Mouse (Mus musculus): Measurements from ENCODE around the gene Rab11fip5.

The Rab11fip5 gene

GRCm38 (mm10) chr6:85314064-85314798, 60.2 kb downstream of the Rab11fip5 start:
- DNase-seq (ENCODE audit: low spot score in 2 of 2) = no peak

GRCm38 (mm10) chr6:85307894-85308293, 66.5 kb downstream of the Rab11fip5 start:
- no peak for DNase-seq (ENCODE audit: low spot score in 2 of 2)

DNA sequence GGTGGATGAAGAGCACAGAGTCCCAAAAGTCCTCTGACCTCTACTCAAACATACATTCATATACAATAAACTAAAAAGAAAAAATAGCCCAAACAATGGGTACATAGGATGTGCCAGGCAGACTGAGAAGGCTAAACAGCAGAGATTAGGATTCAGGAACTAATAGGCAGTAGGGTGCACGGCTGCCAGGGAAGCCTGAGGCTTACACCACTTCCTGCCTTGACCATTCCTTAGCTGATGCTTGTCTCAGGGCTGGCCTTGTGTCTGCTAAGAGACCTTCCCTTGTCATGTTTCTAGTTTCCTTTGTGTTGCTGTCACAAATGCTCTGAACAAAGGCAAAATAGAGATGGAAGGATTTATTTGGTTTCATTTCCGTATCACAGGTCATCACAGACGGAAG, 68.1 kb downstream of the Rab11fip5 start:
- no peak for DNase-seq (ENCODE audit: low spot score in 2 of 2)

GRCm38 (mm10) chr6:85305826-85306225, 68.6 kb downstream of the Rab11fip5 start:
- DNase-seq (ENCODE audit: low spot score in 2 of 2) = no peak

DNA sequence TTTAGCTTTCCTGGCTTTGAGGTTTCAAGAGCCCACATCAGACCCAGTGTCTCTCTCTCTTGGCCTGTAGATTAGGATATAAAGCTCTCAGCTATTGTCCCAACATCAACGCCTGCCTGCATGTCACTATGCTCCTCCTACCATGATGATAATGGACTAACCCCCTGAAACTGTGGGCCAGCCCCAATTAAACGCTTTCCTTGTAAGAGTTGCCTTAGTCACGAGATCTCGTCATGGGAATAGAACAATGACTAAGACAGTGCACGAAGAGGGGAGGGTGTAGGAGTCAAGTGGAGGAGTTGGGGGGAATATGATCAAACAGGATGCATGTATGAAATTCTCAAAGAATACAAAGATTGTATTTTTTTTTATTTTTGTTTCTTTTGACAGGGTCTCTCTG, 69.5 kb downstream of the Rab11fip5 start:
- DNase-seq (ENCODE audit: low spot score in 2 of 2) = no peak

DNA sequence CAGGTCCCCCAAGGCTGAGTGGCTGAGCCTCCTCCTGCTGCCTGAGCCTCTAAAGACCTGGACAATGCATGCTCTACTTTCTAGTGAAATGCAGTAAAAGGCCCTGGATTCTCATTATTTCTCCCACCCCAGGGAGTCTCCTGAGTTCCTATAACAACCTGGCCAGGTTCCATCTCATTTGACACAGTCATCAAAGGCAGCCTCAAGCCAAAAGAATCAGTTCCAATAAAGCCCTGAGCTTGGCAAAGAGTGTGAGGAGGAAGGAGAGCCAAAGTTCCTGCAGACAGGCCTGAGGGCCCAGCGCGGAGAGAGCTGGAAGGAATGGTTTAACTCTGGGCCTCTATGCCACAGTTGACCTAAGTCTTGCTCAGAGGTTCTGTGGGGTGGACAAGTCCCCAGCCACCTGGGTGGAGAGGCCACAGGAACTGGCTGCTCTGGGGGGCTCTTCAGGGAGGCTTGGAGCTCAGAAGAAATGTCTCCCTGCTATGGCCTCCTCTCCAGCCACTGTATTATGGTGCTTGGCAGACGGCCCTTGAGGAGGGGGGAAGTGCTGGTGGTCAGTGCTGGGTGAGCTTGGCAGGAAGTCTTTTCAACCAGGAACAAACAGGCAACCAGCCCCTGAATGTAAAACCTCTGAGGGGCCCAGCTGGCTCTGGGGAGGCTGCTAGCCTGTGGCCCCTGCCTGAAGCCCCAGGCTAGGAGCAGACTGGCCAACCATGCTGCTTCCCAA, 71.9 kb downstream of the Rab11fip5 start:
- no peak for DNase-seq (ENCODE audit: low spot score in 2 of 2)

DNA sequence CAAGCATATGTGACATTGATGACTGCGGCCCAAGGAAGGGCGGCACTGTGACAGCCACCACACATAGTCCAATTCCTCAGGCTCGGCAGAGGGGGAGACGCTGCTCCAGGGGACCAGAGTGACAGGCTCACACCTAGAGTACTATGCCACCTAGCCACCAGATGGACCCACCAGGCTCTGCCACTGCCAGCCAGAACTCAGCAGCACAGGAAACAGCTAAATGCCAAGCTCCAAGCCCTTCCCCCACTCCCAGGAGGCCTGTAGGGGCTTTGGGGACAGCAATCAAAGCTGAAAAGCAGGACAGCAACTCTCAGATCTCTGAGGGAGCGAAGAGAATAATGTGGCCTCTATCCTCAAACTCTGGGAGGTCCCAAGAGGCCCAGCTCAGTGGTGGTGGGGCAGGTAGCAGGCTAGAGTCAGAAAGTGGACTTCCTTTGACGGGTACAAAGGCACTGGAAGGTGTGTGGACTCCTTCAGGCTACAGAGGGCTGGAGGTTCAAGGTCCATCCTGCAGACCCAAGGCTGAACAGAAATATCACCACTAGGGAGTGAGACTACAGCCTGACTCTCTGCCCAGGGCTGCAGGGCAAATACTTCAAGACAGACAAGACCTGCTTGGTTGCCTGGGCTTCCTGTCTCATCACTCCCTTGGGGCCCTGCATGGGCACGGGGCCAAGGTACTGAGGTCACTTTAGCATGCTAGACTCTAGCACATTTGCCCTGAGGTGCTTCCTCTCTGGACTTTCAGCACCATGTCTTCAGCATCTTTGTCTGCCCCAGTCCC, 78.9 kb downstream of the Rab11fip5 start:
- peak; percentile 83 to 89 for DNase-seq (ENCODE audit: low spot score in 2 of 2)

GRCm38 (mm10) chr6:85294004-85294379, 80.4 kb downstream of the Rab11fip5 start:
- no peak for DNase-seq (ENCODE audit: low spot score in 2 of 2)

DNA sequence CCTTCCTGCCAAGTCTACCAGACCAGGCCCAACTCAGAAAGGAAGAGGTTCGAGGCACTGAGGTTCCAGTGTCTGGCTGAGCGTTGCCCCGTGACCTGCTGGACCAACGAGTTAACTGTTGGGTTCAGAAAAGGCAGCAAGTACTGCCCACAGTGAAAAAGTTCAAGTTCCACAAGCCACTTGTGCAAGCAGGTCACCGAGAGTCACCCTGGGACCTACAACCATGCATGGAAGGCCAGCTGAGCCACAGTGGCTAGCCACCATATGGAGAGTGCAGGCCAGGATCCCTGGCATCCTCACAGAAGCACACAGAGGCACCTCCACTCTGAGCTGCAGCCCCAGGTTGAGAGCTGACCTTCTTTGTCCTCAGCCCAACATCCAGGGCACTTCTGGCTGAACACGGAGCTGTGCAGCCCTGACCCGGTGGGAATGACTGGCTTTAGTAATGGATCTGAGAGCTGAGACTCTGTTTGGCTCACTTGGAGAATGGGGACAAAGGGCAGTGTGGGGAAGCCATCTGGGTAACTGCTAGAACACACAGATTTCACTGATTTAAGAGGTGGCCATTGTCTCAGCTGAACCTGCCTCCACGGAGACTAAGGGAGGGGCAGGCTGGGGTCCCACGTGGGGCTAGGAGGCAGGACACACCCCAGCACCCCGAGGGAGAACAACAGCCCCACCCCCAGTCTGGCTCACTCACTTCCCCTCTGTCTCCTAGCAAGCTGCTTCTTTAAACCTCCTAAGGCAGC, 81.0 kb downstream of the Rab11fip5 start:
- DNase-seq (ENCODE audit: low spot score in 2 of 2) = peak; percentile 64 to 75

DNA sequence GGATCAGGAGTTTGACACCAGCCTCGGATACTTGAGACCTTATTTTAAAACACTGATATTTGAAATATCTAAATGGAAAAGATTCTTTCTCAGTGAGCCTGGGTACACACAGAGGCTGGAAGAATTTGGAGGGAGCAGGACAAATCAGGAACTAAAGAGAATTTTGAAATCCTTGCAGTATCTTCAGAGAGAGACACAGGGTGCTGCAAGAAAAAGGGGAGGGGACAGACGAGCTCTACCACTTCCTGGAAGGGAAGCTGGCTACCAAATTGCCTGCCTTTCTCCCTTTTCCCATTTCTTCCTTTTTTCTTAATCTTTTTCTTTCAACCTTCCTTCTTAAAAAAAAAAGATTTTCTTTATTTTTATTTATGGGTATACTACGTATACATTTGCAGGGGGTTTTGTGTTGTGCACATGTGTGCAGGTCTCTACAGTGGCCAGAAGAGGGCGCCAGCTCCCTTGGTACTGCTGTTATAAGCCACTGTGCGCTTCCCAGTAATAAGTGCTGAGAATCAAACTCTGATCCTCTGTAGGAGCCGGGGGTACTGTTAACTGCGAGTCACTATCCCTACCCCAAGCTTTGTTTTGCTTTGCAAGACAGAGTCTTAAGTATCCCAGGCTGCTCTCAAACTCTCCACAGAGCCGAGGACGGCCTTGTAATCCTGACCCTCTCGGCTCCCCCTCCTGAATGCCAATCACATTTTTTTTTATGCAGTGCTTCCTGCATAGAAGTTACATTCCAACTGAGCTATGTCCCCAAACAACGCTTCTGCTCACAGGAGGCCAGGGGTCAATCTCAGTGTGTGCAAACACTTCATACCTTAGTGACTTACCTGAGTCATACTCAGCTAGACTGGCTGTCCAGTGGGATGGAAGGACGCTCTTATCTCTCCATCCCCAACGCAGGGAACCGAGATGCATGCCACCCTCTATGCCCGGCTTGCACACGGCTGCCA, 83.3 kb downstream of the Rab11fip5 start:
- DNase-seq (ENCODE audit: low spot score in 2 of 2) = no peak

- DNase-seq (ENCODE audit: low spot score in 2 of 2) = no peak
Measured at GRCm38 (mm10) chr6:85288193-85288857, 86.1 kb downstream of the Rab11fip5 start.

DNA sequence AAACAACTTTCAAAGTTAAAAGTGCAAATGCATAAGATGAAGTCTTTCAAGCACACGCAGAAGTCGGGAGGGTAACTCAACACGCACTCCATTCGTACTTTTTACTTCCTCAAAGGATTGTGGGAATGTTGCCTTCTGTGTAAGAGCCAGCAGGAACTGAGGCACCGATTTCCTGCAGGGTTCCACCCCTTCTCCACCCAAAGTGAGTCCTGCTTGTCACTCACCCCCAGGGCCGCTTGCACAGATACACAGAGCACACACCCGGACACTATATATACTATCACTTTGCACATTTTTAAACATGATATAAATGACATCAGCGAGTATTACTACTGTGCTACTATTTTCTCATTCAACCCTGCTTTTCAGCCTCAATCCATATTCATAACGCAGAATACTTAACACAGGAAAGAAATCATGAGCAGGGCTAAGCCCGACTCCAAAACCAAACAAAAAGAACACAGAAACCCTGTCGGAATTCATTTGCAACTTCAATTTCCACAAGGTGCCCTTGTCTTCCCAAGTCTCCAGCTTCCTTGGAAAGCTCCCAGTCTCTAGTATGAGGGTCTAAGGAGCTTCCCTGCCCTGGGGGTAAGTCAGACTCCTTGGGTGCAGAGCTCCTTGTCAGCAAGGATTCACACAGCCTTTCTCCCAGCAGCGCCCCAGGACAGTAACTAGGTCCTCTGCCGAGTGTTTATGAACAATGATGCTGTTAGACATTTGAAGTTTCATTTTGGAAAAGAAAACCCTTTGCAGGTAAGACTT, 88.0 kb downstream of the Rab11fip5 start:
- DNase-seq (ENCODE audit: low spot score in 2 of 2) = no peak
